9 mouse cellular contexts compared by ENCODE assay signal in genomic region chr11:66982794-66983193, GRCm38 (mm10). TPM values are rescaled to one million over a fixed set of nuclear protein-coding genes. Genes with fewer than 3 reads are reported as not detected.
DNase-seq lines count a peak whose midpoint lies in the region; ATAC-seq lines count a peak whose summit lies in the region.
"Had no signal": no experiment of that assay in that cellular context is flagged by ENCODE, and none has a peak within 500 bp of the region (broad histone marks: within the 10 kb centered on the region; RNA-seq: fewer than 3 reads in every experiment).

No protein-coding gene starts in this region.

- peak; percentile 51 for DNase-seq in hindbrain, embryonic 11.5 days (ENCODE audit: low spot score)
- DNase-seq in embryo, embryonic 10 days (ENCODE audit: low spot score) = peak; percentile 73
- DNase-seq in frontal cortex, adult 2 months (ENCODE audit: extremely low spot score in 1 of 2, low spot score in 1 of 2) = no peak

- no peak for ATAC-seq in hindbrain, embryonic 11.5 days (ENCODE audit: low FRiP score)
- no peak for ATAC-seq in hindbrain, embryonic 12.5 days (ENCODE audit: low FRiP score)
- ATAC-seq in CD4-positive, CD25-positive, alpha-beta regulatory T cell, adult 4 months = peak; percentile 53
- peak; percentile 76 to 88 for ATAC-seq in hematopoietic stem cell, adult 5-6 weeks (replicated peaks in 1 of 2; ENCODE audit: insufficient read depth in 1 of 2, low FRiP score in 2 of 2, low TSS enrichment in 1 of 2, low read depth in 1 of 2, poor library complexity in 2 of 2, severe bottlenecking in 2 of 2)
- ATAC-seq in lung, embryonic 16.5 days (ENCODE audit: low read depth) = 0 out of 2 replicates have a peak, but pooled peaks have one; percentile 49
- no peak for ATAC-seq in stomach, embryonic 15.5 days (ENCODE audit: insufficient read depth, low FRiP score, low read depth)

- H3K9ac ChIP-seq in hindbrain, embryonic 11.5 days (ENCODE audit: low read depth, low read length) = no peak overlapping the region
- no peak overlapping the region for H3K9ac ChIP-seq in hindbrain, embryonic 12.5 days
- H3K9ac ChIP-seq in lung, embryonic 16.5 days (ENCODE audit: low read length) = no peak overlapping the region
- no peak overlapping the region for H3K9ac ChIP-seq in stomach, embryonic 15.5 days

- H3K27ac ChIP-seq in hindbrain, embryonic 11.5 days (ENCODE audit: low read depth, low read length) = 0 out of 2 replicates have a peak overlapping the region, but pooled peaks have one; percentile 17
- H3K27ac ChIP-seq in hindbrain, embryonic 12.5 days = no peak overlapping the region
- no peak overlapping the region for H3K27ac ChIP-seq in lung, embryonic 16.5 days (ENCODE audit: low read length)
- peak overlapping the region; percentile 41 for H3K27ac ChIP-seq in stomach, embryonic 15.5 days

- no peaks in the 10 kb centered on the region for H3K36me3 ChIP-seq in hindbrain, embryonic 11.5 days (ENCODE audit: control insufficient read depth, insufficient read depth, low read length)
- H3K36me3 ChIP-seq in hindbrain, embryonic 12.5 days = no peaks in the 10 kb centered on the region
- no peaks in the 10 kb centered on the region for H3K36me3 ChIP-seq in lung, embryonic 16.5 days (ENCODE audit: control insufficient read depth, insufficient read depth, low read length)
- no peaks in the 10 kb centered on the region for H3K36me3 ChIP-seq in stomach, embryonic 15.5 days

- H3K27me3 ChIP-seq in hindbrain, embryonic 11.5 days (ENCODE audit: control insufficient read depth, insufficient read depth, low read length) = no peaks in the 10 kb centered on the region
- no peaks in the 10 kb centered on the region for H3K27me3 ChIP-seq in hindbrain, embryonic 12.5 days
- H3K27me3 ChIP-seq in lung, embryonic 16.5 days (ENCODE audit: control insufficient read depth, insufficient read depth, low read depth, low read length) = no peaks in the 10 kb centered on the region
- H3K27me3 ChIP-seq in stomach, embryonic 15.5 days (replicated peaks) = no peaks in the 10 kb centered on the region

- no peak overlapping the region for H3K4me2 ChIP-seq in hindbrain, embryonic 11.5 days (replicated peaks; ENCODE audit: low read depth, low read length)
- H3K4me2 ChIP-seq in hindbrain, embryonic 12.5 days (replicated peaks) = no peak overlapping the region
- no peak overlapping the region for H3K4me2 ChIP-seq in lung, embryonic 16.5 days (ENCODE audit: low read depth, low read length)
- no peak overlapping the region for H3K4me2 ChIP-seq in stomach, embryonic 15.5 days

- WGBS in hindbrain, embryonic 11.5 days = 47% methylated on average over 6 of the region's 6 CpGs
- WGBS in hindbrain, embryonic 12.5 days = 29% methylated on average over 6 of the region's 6 CpGs
- WGBS in lung, embryonic 16.5 days = 40% methylated on average over 6 of the region's 6 CpGs
- 29% methylated on average over 6 of the region's 6 CpGs for WGBS in stomach, embryonic 15.5 days

- H3K4me1 ChIP-seq in hindbrain, embryonic 11.5 days (replicated peaks; ENCODE audit: control insufficient read depth, insufficient read depth, low read length) = no peaks in the 10 kb centered on the region; the same call in 1 of the 2 replicates
- H3K4me1 ChIP-seq in hindbrain, embryonic 12.5 days = peaks cover 13% of the 10 kb centered on the region
- H3K4me1 ChIP-seq in lung, embryonic 16.5 days (replicated peaks; ENCODE audit: control insufficient read depth, insufficient read depth, low read length) = peaks cover 13% of the 10 kb centered on the region
- H3K4me1 ChIP-seq in stomach, embryonic 15.5 days = peaks cover 21% of the 10 kb centered on the region

- no peaks in the 10 kb centered on the region for H3K9me3 ChIP-seq in hindbrain, embryonic 11.5 days (ENCODE audit: control insufficient read depth, low read length)
- H3K9me3 ChIP-seq in hindbrain, embryonic 12.5 days (replicated peaks) = no peaks in the 10 kb centered on the region
- no peaks in the 10 kb centered on the region for H3K9me3 ChIP-seq in lung, embryonic 16.5 days (ENCODE audit: control insufficient read depth, low read length)
- H3K9me3 ChIP-seq in stomach, embryonic 15.5 days = no peaks in the 10 kb centered on the region

- no peak overlapping the region for H3K4me3 ChIP-seq in hindbrain, embryonic 11.5 days (ENCODE audit: low read depth, low read length)
- H3K4me3 ChIP-seq in hindbrain, embryonic 12.5 days = no peak overlapping the region
- H3K4me3 ChIP-seq in lung, embryonic 16.5 days (ENCODE audit: low read length) = no peak overlapping the region
- H3K4me3 ChIP-seq in stomach, embryonic 15.5 days (replicated peaks) = no peak overlapping the region

RNA-seq across cellular contexts. Expression of gene Tmem238l, which starts 26.4 kb away (rescaled TPM):
- polyA plus RNA-seq in hindbrain, embryonic 11.5 days (2014; fragmentation: Nextera tagmentation; extraction: Ambion mirVana) = not detected in 2 replicates
- not detected in 2 replicates for polyA plus RNA-seq in hindbrain, embryonic 12.5 days (2016; fragmentation: Nextera tagmentation; extraction: Ambion mirVana)
- not detected for polyA plus RNA-seq in CD4-positive, CD25-positive, alpha-beta regulatory T cell, adult 4 months (2017; shearing (Covaris generic))
- not detected in 2 replicates for total RNA-seq in hematopoietic stem cell, adult 5-6 weeks (2017)
- not detected in 2 replicates for polyA plus RNA-seq in lung, embryonic 16.5 days (2015; fragmentation: Nextera tagmentation; extraction: Ambion mirVana)
- 0.57 and 0.77 TPM in 2 replicates for polyA plus RNA-seq in stomach, embryonic 15.5 days (2015; fragmentation: Nextera tagmentation; extraction: Ambion mirVana)
- polyA plus RNA-seq in frontal cortex, adult 2 months (2012; rRNA removed) = not detected in 2 replicates
- total RNA-seq: left cerebral cortex, postnatal 14 days had no signal

RNA-seq across cellular contexts. Expression of gene Tmem220, which starts 42.2 kb away (rescaled TPM):
- 1.4 and 1.5 TPM in 2 replicates for polyA plus RNA-seq in hindbrain, embryonic 11.5 days (2014; fragmentation: Nextera tagmentation; extraction: Ambion mirVana)
- polyA plus RNA-seq in hindbrain, embryonic 12.5 days (2016; fragmentation: Nextera tagmentation; extraction: Ambion mirVana) = 0.43 and 1.2 TPM in 2 replicates
- 1 to 10 TPM; 1.6 to 1.9 TPM for polyA plus RNA-seq in CD4-positive, CD25-positive, alpha-beta regulatory T cell, adult 4 months (2017; shearing (Covaris generic))
- 2.0 and 5.8 TPM in 2 replicates for total RNA-seq in hematopoietic stem cell, adult 5-6 weeks (2017)
- polyA plus RNA-seq in lung, embryonic 16.5 days (2015; fragmentation: Nextera tagmentation; extraction: Ambion mirVana) = 2.4 and 2.5 TPM in 2 replicates
- 1.7 and 2.5 TPM in 2 replicates for polyA plus RNA-seq in stomach, embryonic 15.5 days (2015; fragmentation: Nextera tagmentation; extraction: Ambion mirVana)
- polyA plus RNA-seq in frontal cortex, adult 2 months (2012; rRNA removed) = 0.74 and 0.97 TPM in 2 replicates

Comparison
In these comparisons a context has a peak if more than half of its experiments do, and no peak if none do; other contexts are left out.
1. H3K27ac ChIP-seq: peak in hindbrain, embryonic 11.5 days (single experiment) and stomach, embryonic 15.5 days (single experiment); none in hindbrain, embryonic 12.5 days (single experiment) and lung, embryonic 16.5 days (single experiment).
2. ATAC-seq: peak in CD4-positive, CD25-positive, alpha-beta regulatory T cell, adult 4 months (single experiment), hematopoietic stem cell, adult 5-6 weeks (2 of 2) and lung, embryonic 16.5 days (single experiment); none in hindbrain, embryonic 11.5 days (single experiment), hindbrain, embryonic 12.5 days (single experiment) and stomach, embryonic 15.5 days (single experiment).
3. DNase-seq: peak in hindbrain, embryonic 11.5 days (single experiment) and embryo, embryonic 10 days (single experiment); none in frontal cortex, adult 2 months (0 of 2).